Mouse (Mus musculus): ENCODE measurements around the gene Safb2.
"Not testable (repeated sequence)": the region's sequence is repeated elsewhere in the genome, so short reads cannot be mapped to it uniquely, and the experiment has no call there.

GRCm38 (mm10) chr17:56629800-56630781 lies 45.7 kb upstream of the Safb2 start:
- not testable (repeated sequence) for TF ChIP-seq CTCF (IDR thresholded peaks at IDR 0.05); POLR2A (IDR thresholded peaks at IDR 0.05; ENCODE audit: insufficient read depth, low read depth, low read length); EP300 (IDR thresholded peaks at IDR 0.05; ENCODE audit: insufficient read depth, low read depth, low read length)

Data from heart, adult 2 months (tissue).